Mouse (Mus musculus): ENCODE measurements around the gene Fam207a. TPM values are rescaled to one million over a fixed set of nuclear protein-coding genes. Genes with fewer than 3 reads are reported as not detected.
A peak's percentile ranks its signal among the peaks of the same experiment; 100 is the strongest.

The Fam207a gene
- total RNA-seq (2018; cell fraction: chromatin; rRNA removed) = 10 to 100 TPM in 18 of 26 experiments, 1 to 10 TPM in 8; 4.4 to 19.6 (median 13.5) TPM
- total RNA-seq (2018; cell fraction: cytosol; rRNA removed) = 10 to 100 TPM; 10.8 to 27.4 (median 20.7) TPM
- total RNA-seq (2018; cell fraction: nucleus; rRNA removed) = 10 to 100 TPM in 18 of 26 experiments, 1 to 10 TPM in 8; 5.3 to 18.1 (median 11.7) TPM
- polyA plus RNA-seq (2018) = 16.8 to 38.8 TPM (median 21.1 TPM) in 3 replicates

GRCm38 (mm10) chr10:77515385-77516348 is at the start of gene Fam207a:
Gene Fam207a (minus strand): TSS chr10:77515785.
- Histone ChIP-seq H3K27ac (peak within 1 kb of the TSS; percentile 78), H3K79me2 (ENCODE audit: inconsistent target) (peaks cover 45% of the 10 kb centered on the region), H3K4me3 (ENCODE audit: inconsistent target) (peak within 1 kb of the TSS; percentile 67), H3K36me3 (ENCODE audit: inconsistent target) (peaks cover 22% of the 10 kb centered on the region)
- 1% methylated on average over 64 of the region's 75 CpGs for WGBS (ENCODE audit: missing documents)

GRCm38 (mm10) chr10:77565005-77565404 is 49.4 kb upstream of the Fam207a start:
- H3K36me3 ChIP-seq (ENCODE audit: inconsistent target) = peaks cover 54% of the 10 kb centered on the region
- no peak overlapping the region for H3K27ac ChIP-seq
- H3K4me3 ChIP-seq (ENCODE audit: inconsistent target) = no peak overlapping the region
- H3K79me2 ChIP-seq (ENCODE audit: inconsistent target) = no peaks in the 10 kb centered on the region
- 89% methylated on average over 8 of the region's 8 CpGs for WGBS (ENCODE audit: missing documents)

- Histone ChIP-seq H3K36me3 (ENCODE audit: inconsistent target) (peaks cover 84% of the 10 kb centered on the region), H3K27ac (no peak overlapping the region), H3K4me3 (ENCODE audit: inconsistent target) (no peak overlapping the region), H3K79me2 (ENCODE audit: inconsistent target) (no peaks in the 10 kb centered on the region; the same call in 1 of the 2 replicates)
- 84% methylated on average over 2 of the region's 2 CpGs for WGBS (ENCODE audit: missing documents)
These were observed 45.9 kb upstream of the Fam207a start for GRCm38 (mm10) chr10:77561508-77561907.

- H3K4me3 ChIP-seq (ENCODE audit: inconsistent target) = no peak overlapping the region
- H3K36me3 ChIP-seq (ENCODE audit: inconsistent target) = peaks cover 91% of the 10 kb centered on the region
- H3K27ac ChIP-seq = no peak overlapping the region
- 98% methylated on average over 8 of the region's 9 CpGs for WGBS (ENCODE audit: missing documents)
- no peaks in the 10 kb centered on the region; the same call in 1 of the 2 replicates for H3K79me2 ChIP-seq (ENCODE audit: inconsistent target)
These were observed 45.2 kb upstream of the Fam207a start for GRCm38 (mm10) chr10:77560830-77561229.

- 87% methylated on average over 10 of the region's 11 CpGs for WGBS (ENCODE audit: missing documents)
- Histone ChIP-seq H3K27ac (no peak overlapping the region), H3K79me2 (ENCODE audit: inconsistent target) (no peaks in the 10 kb centered on the region; the same call in 1 of the 2 replicates), H3K4me3 (ENCODE audit: inconsistent target) (no peak overlapping the region), H3K36me3 (ENCODE audit: inconsistent target) (peaks cover 93% of the 10 kb centered on the region)
These were observed 44.5 kb upstream of the Fam207a start for GRCm38 (mm10) chr10:77560090-77560489.

- WGBS (ENCODE audit: missing documents) = 98% methylated on average over 4 of the region's 4 CpGs
- Histone ChIP-seq H3K36me3 (ENCODE audit: inconsistent target) (peaks cover 87% of the 10 kb centered on the region), H3K27ac (no peak overlapping the region), H3K4me3 (ENCODE audit: inconsistent target) (no peak overlapping the region), H3K79me2 (ENCODE audit: inconsistent target) (peaks cover 1% of the 10 kb centered on the region; the same call in 1 of the 2 replicates)
These were observed 42.1 kb upstream of the Fam207a start for GRCm38 (mm10) chr10:77557641-77558040.

GRCm38 (mm10) chr10:77556631-77557030 is 41.0 kb upstream of the Fam207a start:
- no peak overlapping the region for H3K27ac ChIP-seq
- H3K79me2 ChIP-seq (ENCODE audit: inconsistent target) = peaks cover 5% of the 10 kb centered on the region; the same call in 1 of the 2 replicates
- H3K36me3 ChIP-seq (ENCODE audit: inconsistent target) = peaks cover 81% of the 10 kb centered on the region
- H3K4me3 ChIP-seq (ENCODE audit: inconsistent target) = no peak overlapping the region
- 95% methylated on average over 7 of the region's 7 CpGs for WGBS (ENCODE audit: missing documents)

GRCm38 (mm10) chr10:77554918-77555317 is 39.3 kb upstream of the Fam207a start:
- Histone ChIP-seq H3K79me2 (ENCODE audit: inconsistent target) (peaks cover 5% of the 10 kb centered on the region; the same call in 1 of the 2 replicates), H3K4me3 (ENCODE audit: inconsistent target) (no peak overlapping the region), H3K27ac (no peak overlapping the region), H3K36me3 (ENCODE audit: inconsistent target) (peaks cover 68% of the 10 kb centered on the region)
- WGBS (ENCODE audit: missing documents) = 37% methylated on average over 4 of the region's 4 CpGs

- peaks cover 63% of the 10 kb centered on the region for H3K36me3 ChIP-seq (ENCODE audit: inconsistent target)
- WGBS (ENCODE audit: missing documents) = 85% methylated on average over 4 of the region's 4 CpGs
- H3K27ac ChIP-seq = no peak overlapping the region
- no peak overlapping the region for H3K4me3 ChIP-seq (ENCODE audit: inconsistent target)
- peaks cover 5% of the 10 kb centered on the region; the same call in 1 of the 2 replicates for H3K79me2 ChIP-seq (ENCODE audit: inconsistent target)
These were observed 37.7 kb upstream of the Fam207a start for GRCm38 (mm10) chr10:77553285-77553684.

- WGBS (ENCODE audit: missing documents) = 91% methylated on average over 5 of the region's 5 CpGs
- peaks cover 63% of the 10 kb centered on the region for H3K36me3 ChIP-seq (ENCODE audit: inconsistent target)
- H3K27ac ChIP-seq = no peak overlapping the region
- no peak overlapping the region for H3K4me3 ChIP-seq (ENCODE audit: inconsistent target)
- peaks cover 9% of the 10 kb centered on the region; the same call in 1 of the 2 replicates for H3K79me2 ChIP-seq (ENCODE audit: inconsistent target)
These were observed 36.6 kb upstream of the Fam207a start for GRCm38 (mm10) chr10:77552162-77552561.

- H3K27ac ChIP-seq = peak overlapping the region; percentile 80
- WGBS (ENCODE audit: missing documents) = 10% methylated on average over 11 of the region's 11 CpGs
- H3K4me3 ChIP-seq (ENCODE audit: inconsistent target) = no peak overlapping the region
- peaks cover 21% of the 10 kb centered on the region for H3K79me2 ChIP-seq (ENCODE audit: inconsistent target)
- peaks cover 61% of the 10 kb centered on the region for H3K36me3 ChIP-seq (ENCODE audit: inconsistent target)
These were observed 35.3 kb upstream of the Fam207a start for GRCm38 (mm10) chr10:77550874-77551273.

- 30% methylated on average over 10 of the region's 10 CpGs for WGBS (ENCODE audit: missing documents)
- no peak overlapping the region for H3K4me3 ChIP-seq (ENCODE audit: inconsistent target)
- peak overlapping the region; percentile 80 for H3K27ac ChIP-seq
- H3K79me2 ChIP-seq (ENCODE audit: inconsistent target) = peaks cover 36% of the 10 kb centered on the region
- H3K36me3 ChIP-seq (ENCODE audit: inconsistent target) = peaks cover 52% of the 10 kb centered on the region
These were observed 33.0 kb upstream of the Fam207a start for GRCm38 (mm10) chr10:77548576-77548975.

- Histone ChIP-seq H3K27ac (peak overlapping the region; percentile 86), H3K36me3 (ENCODE audit: inconsistent target) (peaks cover 49% of the 10 kb centered on the region), H3K4me3 (ENCODE audit: inconsistent target) (no peak overlapping the region), H3K79me2 (ENCODE audit: inconsistent target) (peaks cover 66% of the 10 kb centered on the region)
- WGBS (ENCODE audit: missing documents) = 13% methylated on average over 5 of the region's 5 CpGs
These were observed 29.3 kb upstream of the Fam207a start for GRCm38 (mm10) chr10:77544916-77545315.

- no peak overlapping the region for H3K4me3 ChIP-seq (ENCODE audit: inconsistent target)
- WGBS (ENCODE audit: missing documents) = 77% methylated on average over 7 of the region's 7 CpGs
- H3K79me2 ChIP-seq (ENCODE audit: inconsistent target) = peaks cover 82% of the 10 kb centered on the region
- H3K36me3 ChIP-seq (ENCODE audit: inconsistent target) = peaks cover 37% of the 10 kb centered on the region
- peak overlapping the region; percentile 86; the same call in 1 of the 2 replicates for H3K27ac ChIP-seq
These were observed 27.6 kb upstream of the Fam207a start for GRCm38 (mm10) chr10:77543226-77543625.

Data from macrophage (primary cell).